Mouse (Mus musculus): ENCODE data around the gene Rbm6. TPM values are rescaled to one million over a fixed set of nuclear protein-coding genes. Genes with fewer than 3 reads are reported as not detected.

Rbm6 gene
- total RNA-seq (2021), result 10 to 100 TPM; 40.3 to 40.6 TPM

DNA sequence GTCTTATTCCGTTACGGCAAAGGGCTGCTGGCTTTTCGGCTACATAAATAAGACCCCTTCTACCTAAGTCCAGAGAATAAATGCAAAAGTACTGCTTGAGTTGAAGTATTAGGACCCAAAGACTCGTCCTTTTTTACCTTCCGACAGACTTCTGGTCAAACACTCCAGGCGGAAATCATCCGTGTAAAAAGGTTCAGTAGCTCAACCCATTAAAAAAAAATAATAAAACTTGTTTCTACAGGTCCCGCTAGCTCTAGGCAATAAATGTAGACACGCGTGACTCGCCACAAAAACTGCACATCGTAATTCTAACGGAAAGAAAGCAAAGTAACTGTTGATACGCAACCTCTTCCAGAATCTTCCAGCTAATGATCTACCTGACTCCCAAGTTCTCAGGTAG is at the start of gene Rbm6:
Rbm6 (minus strand) TSS at position 101 of the 400 bp plus-strand sequence.
- DNase-seq, result no peak

DNA sequence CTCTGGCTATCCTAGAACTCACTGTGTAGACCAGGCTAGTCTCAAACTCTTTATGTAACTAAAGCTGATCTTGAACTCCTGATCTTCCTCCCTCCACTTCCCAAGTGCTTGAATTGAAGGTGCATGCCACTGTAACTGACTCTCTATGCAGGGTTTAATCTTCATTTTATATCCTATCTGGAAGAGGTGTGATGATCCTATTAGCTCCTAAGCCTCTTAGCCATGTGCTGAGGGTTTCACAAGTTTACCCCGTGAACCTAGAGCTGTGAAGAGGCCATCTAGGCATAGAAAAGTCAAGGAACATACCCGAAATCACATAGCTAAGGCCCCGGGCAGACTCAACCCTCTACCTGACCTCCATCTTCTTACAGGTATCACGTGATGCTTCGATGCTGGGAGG is 46.4 kb upstream of the Rbm6 start:
- DNase-seq, result no peak

- DNase-seq, result no peak
These were observed 45.8 kb upstream of the Rbm6 start for GRCm38 (mm10) chr9:107918884-107919283.

DNA sequence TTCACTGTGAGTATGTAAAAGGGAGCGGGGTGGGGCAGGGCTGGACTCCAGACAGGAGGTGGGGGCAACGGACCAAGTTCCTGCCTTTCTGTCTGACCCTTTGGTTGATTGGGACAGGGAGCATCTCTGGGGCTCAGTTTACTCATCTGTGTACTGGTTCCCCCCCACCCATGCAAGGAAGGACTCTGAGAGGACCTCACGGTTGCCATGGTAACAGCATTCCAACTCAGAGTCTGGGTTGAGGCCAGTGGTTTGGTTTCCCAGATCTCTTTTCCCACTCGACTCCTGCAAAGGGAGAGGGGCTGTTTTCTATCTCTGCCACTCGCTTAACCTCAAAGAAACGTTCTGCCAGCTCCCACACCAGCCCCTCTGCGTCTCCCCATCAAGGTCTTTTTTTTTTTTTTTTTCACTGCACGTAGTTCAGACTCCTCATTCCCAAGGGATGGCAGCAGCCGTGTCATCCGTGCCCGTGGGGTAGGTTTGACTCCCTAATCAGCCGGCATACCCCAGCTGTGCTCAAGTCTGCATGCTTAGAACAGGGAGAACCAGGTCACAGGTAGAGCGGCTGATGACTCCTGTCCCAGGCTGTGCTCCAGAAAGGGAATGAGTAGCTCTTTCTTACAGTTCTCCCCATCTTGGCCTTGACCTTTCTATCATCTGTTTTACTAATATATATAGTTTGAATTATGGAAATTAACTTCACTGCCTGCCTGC is 45.0 kb upstream of the Rbm6 start:
- no peak for DNase-seq

DNA sequence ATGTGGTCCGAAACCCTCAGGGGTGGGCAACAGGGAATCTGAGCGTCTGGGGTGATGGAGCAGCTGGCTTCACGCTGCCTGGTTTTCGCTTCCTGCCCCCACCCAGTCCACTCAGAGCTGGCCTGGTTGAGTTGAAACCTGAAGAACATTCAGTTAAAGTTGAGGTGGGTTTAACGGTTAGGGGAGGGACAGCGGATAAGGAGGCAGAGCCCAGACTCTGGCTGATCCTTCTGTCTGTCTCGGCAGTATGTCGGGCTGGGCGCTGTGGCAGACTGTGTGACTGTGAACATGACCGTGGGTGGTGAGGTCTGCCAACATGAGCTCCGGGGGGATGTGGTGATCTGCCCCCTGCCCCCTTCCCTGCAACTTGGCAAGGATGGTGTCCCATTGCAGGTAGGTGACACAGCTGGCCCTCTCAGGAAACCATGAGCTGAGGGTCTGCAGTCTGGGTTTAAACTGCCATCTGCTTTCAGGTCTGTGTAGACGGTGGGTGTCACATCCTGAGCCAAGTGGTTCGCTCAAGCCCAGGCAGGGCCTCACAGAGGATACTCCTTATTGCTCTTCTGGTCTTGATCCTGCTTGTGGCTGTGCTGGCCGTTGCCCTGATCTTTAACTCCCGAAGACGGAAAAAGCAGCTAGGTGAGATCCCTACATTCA is 41.9 kb upstream of the Rbm6 start:
- DNase-seq, result no peak

- no peak for DNase-seq
These were observed 37.2 kb upstream of the Rbm6 start for GRCm38 (mm10) chr9:107910025-107910769.

DNA sequence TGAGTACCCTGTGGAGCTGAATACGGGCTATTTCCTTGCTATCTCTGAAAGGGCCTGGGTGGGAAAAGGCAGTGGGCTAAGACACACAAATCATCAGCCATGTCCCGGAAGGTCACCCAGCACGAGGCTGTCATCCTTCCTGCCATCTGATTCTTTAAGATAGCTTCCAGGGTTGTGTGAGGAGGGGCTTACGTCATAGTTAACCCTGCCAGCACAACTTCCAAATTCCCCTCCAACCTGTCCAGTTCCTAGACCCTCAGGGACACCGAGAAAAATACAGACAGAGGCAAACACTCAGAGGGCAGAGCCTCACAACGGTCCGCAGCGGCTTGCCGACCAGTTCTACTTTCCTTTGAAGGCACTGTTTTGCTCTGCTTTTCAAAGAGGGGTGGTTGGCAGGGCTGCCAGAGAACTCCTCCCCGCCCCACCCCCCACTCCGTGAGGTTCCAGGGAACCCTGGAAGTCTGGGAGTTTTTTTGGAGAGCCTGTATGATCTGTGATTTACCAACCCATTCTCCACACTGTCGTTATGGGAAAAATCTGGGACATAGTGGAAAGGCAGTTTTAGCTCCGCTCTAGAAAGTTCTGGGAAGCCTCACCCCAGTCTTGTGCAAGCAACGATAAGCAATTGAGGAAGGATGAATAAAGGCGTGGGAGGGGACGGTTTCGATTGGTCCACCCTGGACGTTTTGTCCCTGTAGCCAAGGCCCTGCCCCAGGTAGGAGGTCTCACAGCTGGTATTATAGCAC is 35.5 kb upstream of the Rbm6 start:
- peak; percentile 35 for DNase-seq

- no peak for DNase-seq
These were observed 34.7 kb upstream of the Rbm6 start for GRCm38 (mm10) chr9:107907801-107908120.

DNA sequence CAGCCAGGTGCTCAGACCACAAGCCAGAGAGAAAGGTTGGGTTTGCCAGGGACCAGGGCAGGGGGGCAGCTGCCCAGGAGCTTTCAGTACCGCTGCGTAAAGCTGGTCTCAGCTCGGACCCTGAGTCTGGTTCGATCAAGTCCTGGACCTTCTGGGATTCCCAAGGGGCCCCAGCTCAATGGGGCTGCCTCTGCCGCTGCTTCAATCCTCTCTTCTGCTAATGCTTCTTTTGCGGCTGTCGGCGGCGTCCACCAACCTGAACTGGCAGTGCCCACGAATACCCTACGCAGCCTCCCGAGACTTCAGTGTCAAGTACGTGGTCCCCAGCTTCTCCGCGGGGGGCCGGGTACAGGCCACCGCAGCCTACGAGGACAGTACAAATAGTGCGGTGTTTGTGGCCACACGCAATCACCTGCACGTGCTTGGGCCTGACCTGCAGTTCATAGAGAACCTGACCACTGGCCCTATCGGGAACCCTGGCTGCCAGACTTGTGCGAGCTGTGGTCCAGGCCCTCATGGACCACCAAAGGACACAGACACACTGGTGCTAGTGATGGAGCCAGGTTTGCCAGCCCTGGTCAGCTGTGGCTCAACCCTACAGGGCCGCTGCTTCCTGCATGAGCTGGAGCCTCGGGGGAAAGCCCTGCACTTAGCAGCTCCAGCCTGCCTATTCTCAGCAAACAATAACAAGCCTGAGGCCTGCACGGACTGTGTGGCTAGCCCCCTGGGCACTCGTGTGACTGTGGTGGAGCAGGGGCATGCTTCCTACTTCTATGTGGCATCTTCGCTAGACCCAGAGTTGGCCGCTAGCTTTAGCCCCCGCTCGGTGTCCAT is 34.1 kb upstream of the Rbm6 start:
- DNase-seq, result no peak

DNA sequence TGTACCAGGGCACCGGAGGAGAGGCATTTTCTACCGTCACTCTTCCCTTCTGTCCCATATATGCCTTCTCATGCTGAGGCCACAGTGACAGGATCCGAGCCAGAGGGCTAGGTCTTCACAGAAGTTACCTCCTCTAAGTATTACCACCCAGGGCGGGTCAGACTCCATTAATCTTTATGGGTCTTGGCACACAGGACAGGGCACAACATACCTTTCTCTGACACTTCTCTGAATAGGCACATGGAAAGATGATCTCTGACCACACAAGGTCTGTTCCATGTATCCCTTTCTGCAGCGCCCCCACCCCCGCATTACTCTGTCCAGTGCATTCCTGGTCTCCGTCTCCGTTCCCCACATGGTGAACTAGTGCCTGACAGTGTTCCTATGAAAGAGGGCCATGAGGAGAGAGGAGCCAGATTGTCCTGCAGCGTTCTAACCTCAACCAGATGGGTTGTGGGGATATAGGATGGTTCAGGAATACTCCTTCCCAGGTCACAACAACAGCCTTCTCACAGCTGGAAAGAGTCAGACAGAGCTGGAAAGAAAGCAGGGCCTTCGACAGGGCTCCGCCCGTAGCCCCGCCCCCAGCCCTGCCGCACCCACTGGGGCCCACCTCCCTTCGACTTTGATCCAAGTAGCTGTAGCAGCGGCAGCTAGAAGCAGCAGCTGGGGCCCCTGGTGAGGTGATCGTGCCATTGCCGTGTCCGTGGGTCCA is 33.4 kb upstream of the Rbm6 start, which contains the start of gene Mst1r:
Mst1r (plus strand) TSS at position 622 of the 715 bp plus-strand sequence.
- peak; percentile 84 for DNase-seq

- peak; percentile 94 for DNase-seq
These were observed 31.7 kb upstream of the Rbm6 start for GRCm38 (mm10) chr9:107904726-107905125.

- DNase-seq, result no peak
These were observed 28.5 kb upstream of the Rbm6 start for GRCm38 (mm10) chr9:107901627-107901914.

GRCm38 (mm10) chr9:107900840-107901626 is 28.0 kb upstream of the Rbm6 start:
- DNase-seq, result peak; percentile 71

DNA sequence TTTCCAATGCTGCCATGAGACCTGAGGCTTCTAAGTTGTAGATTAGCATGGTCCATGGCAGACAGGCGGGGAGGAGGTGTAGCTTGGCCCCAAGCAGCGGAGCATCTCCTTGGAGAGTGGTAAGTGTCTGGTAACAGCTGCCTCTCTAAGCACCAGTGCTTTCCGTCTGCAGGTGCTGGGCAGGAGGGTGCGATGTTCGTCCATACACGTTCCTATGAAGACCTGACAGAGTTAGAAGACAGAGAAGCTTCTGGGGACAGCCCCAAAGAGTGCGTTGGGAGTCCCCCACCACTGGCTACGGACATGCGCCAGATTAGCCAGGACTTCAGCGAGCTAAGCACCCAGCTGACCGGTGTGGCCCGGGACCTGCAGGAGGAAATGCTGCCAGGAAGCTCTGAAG is 26.8 kb upstream of the Rbm6 start:
- DNase-seq, result no peak

DNA sequence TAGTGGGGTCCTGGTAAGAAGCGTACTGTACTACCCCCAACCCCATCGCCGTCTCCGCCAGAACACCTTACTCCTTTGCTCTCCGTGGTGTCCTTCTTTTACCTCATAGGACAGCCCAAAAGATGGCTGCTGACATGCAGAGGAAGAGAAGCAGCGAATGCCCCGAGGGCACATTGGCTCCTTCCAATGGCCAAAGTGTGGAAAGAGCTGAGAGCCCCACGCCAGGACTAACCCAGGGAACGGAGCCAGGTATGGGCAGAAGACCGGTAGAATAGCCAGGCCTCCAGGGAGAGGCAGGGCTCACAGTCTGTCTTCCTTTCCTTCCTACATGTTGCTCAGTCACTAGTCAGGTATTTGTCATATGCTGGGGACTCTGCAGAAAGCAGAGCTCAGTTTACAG is 25.5 kb upstream of the Rbm6 start:
- DNase-seq, result no peak

DNA sequence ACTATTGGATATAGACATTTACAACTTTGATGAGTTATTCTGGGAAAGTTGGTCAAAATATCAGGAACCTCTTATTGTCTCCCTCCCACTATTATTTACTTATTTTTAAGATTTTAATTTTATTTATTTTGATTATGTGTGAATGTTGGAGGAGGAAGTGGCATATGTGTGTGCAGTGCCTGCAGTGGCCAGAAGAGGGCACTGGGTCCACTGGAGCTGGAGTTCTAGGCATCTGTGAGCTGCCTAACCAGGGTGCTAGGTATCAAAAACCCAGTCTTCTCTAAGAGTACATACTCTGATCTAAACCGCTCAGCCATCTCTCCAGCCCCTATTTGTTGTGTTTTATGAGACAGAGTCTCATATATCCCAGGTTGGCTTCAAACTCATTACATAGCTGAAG is 18.0 kb upstream of the Rbm6 start:
- DNase-seq, result no peak

GRCm38 (mm10) chr9:107890260-107890659 is 17.2 kb upstream of the Rbm6 start:
- DNase-seq, result no peak

GRCm38 (mm10) chr9:107888267-107888850 is 15.3 kb upstream of the Rbm6 start:
- no peak for DNase-seq

- peak; percentile 83 for DNase-seq
These were observed 14.8 kb upstream of the Rbm6 start, which contains the start of gene Mon1a for GRCm38 (mm10) chr9:107887804-107888266. Mon1a (plus strand) TSS chr9:107888151.

GRCm38 (mm10) chr9:107880411-107880810 is 7.4 kb upstream of the Rbm6 start:
- no peak for DNase-seq
